Mouse (Mus musculus): ENCODE data around the gene 2010111I01Rik. TPM values are rescaled to one million over a fixed set of nuclear protein-coding genes. Genes with fewer than 3 reads are reported as not detected.
"Not testable (repeated sequence)": the region's sequence is repeated elsewhere in the genome, so short reads cannot be mapped to it uniquely, and the experiment has no call there.

Gene 2010111I01Rik
- total RNA-seq, 4 experiments from 2014 or later, result 88.7 to 271 (median 175) TPM

GRCm38 (mm10) chr13:63082555-63083136 is 118.0 kb downstream of the 2010111I01Rik start:
- no peak for DNase-seq

DNA sequence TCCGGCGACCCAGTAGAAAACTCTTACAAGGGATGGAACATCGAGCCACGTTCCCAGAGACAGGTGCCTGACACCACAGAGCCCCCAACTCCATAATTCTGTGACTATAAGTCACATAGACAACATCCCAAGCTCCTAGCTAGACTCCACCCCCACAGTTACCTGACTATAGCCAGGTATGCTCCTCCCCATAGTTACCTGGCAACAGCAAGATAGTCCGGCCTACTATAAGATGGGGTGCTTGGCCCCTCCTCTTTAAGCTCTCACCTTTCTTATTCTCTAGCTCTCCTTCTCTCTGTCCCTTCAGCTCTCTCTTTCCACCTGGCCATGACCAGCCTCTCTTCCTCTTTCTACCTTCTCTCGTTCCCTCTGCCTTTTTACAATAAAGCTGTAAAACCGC is 118.4 kb downstream of the 2010111I01Rik start:
- DNase-seq, result not testable (repeated sequence)

- DNase-seq, result no peak
These were observed 119.0 kb downstream of the 2010111I01Rik start for GRCm38 (mm10) chr13:63083663-63084062.

DNA sequence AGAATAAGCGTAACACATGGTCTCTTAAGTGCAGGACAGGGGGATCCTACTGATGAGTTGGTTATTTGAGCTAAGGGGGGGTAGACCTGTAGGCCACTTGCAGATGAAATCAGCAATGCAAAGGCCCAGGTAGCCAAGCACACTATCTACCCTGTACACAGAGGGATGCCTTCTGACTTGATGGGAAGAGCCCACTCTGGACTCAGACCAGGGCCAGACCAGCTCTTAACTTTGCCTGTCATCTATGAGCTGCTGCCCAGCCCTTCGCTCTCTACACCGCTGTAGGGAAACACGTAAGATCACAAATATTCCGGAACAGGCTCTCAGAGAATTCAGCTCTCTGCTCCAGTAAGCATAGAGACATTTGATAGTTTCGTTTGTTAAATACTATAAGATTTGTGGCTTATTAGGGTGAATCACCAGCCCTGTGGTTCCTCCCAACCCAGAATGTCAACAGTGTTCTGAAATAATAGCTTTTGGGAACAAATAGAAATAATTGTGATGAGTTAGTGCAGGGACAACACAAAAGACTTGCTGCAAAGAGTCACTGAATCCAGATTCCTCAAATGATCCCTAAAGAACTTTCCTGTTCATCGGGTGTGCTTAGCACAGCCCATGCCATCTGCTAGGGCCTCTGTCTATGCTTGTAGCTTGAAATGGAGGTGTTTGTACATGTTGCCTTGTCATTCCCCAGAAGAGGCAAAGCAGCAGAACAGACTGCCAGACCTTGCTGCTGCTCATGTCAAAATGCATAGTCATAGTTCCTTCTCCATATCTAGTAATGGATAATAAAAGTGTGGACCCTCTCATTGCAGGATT is 123.4 kb downstream of the 2010111I01Rik start:
- DNase-seq, result no peak

DNA sequence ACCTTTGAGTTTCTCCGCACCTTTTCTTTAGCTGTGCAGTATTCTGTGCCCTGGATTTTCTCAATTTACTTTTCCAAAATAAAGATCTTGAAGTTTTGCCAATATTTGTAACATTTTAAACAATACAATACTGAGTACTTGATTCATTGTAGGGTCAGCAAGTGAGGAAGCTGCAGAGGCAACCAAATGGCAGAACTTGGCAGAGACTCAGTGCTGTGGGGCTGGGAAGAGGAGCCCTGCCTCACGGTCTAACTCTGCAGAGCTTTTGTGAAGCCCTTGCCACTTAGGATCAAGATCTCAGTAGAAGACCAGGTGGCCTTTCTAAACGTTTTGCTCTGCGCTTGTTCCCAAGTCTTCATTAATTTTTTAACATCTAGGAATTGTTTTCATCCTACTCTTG is 124.8 kb downstream of the 2010111I01Rik start:
- DNase-seq, result no peak

GRCm38 (mm10) chr13:63091246-63091645 is 126.6 kb downstream of the 2010111I01Rik start:
- DNase-seq, result no peak

- no peak for DNase-seq
These were observed 127.6 kb downstream of the 2010111I01Rik start for GRCm38 (mm10) chr13:63092299-63092698.

DNA sequence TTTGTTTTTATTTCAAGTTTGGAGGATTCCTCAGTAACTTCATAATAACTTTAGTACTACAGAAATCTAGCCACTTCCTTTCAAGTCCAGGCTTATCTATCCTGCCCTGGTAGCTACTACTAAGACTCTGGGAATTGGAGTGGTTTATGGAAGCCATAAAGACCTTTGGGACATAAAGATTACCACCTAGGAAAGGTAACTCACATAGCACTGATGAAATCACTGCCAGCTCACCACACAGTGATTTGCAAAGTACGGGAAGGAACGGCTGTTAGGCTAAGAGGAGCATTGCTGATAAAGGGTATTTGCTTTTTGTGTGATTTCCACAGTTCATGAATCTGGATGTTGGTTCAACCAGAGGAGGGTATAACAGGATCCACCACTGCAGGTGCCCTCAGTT is 128.2 kb downstream of the 2010111I01Rik start:
- no peak for DNase-seq

DNA sequence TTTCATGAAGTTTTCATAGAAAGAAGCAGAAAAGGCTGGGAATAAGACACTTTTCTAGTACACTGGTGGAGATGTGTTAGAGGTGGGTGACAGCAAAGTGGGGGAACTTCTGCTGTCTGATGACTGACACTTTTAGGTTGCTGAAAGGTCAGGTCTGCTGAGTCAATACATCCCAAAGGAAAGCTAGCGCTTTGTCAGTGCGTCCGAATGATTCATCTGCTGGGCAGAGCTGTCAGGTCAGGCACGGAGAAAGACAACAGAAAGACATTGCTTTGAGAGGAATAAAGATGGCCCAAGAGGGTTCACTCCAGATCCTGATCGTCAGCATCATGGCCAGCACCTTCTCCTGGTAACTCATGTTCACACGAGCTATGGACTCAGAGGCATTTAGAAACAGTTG is 128.9 kb downstream of the 2010111I01Rik start:
- peak; percentile 54 for DNase-seq

- no peak for DNase-seq
These were observed 129.8 kb downstream of the 2010111I01Rik start for GRCm38 (mm10) chr13:63094317-63095131.

GRCm38 (mm10) chr13:63096764-63097163 is 132.1 kb downstream of the 2010111I01Rik start:
- no peak for DNase-seq

- DNase-seq, result no peak
These were observed 132.8 kb downstream of the 2010111I01Rik start for GRCm38 (mm10) chr13:63097440-63097930.

GRCm38 (mm10) chr13:63101761-63102160 is 137.1 kb downstream of the 2010111I01Rik start:
- no peak for DNase-seq

DNA sequence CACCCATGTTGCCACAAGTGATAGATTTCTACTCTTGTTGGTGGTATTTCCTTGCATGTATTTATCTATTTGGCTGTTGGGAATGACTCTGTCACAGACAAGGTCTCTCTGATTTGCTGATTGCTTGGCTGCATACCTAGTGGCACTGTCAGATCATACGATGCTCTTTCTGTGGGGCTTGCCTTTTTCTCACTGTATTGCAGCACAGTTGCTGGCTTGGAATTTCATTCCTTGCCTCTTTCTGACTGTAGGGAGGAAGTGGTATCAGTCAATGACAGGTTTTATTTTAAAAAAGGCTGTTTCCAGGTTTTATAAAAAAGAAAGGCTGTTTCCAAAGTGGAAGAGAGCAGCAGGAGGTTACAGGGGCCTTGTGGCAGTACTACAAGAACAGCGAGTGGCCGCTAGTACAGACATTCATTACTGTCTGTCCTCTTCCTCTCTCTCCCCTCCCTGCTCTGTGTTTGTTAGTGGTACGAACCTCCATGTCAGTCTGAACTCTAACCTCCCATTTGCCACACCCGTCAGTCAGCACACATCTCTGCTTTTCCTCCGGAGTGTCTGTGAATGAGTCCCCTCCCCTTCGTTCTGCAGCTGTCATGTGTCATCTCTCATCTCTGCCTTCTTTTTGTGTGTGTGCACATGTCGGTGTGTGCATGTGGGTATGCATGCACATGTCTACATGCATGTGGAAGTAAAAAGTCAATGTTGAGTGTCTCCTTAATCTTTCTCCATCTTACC is 138.3 kb downstream of the 2010111I01Rik start:
- no peak for DNase-seq

GRCm38 (mm10) chr13:63106574-63106973 is 141.9 kb downstream of the 2010111I01Rik start:
- DNase-seq, result no peak

DNA sequence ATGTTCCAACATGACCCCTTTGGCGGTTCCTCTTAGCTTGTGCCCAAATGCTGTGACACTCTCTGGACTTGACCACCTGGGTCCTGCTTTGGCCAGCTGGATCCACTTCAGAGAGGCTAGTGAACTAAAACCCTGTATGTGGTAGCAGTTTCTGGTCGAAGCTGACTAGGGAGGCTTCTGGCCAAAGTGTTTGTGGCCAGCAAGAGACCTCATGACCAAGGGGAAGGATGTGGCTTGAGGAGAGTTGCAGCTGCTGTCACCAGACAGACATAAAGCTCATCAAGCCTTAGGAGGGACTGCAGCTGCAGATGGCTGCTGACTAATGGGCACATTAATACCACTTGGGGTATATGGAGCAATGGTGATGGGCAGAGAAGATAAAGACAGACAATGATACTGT is 143.9 kb downstream of the 2010111I01Rik start:
- no peak for DNase-seq

DNA sequence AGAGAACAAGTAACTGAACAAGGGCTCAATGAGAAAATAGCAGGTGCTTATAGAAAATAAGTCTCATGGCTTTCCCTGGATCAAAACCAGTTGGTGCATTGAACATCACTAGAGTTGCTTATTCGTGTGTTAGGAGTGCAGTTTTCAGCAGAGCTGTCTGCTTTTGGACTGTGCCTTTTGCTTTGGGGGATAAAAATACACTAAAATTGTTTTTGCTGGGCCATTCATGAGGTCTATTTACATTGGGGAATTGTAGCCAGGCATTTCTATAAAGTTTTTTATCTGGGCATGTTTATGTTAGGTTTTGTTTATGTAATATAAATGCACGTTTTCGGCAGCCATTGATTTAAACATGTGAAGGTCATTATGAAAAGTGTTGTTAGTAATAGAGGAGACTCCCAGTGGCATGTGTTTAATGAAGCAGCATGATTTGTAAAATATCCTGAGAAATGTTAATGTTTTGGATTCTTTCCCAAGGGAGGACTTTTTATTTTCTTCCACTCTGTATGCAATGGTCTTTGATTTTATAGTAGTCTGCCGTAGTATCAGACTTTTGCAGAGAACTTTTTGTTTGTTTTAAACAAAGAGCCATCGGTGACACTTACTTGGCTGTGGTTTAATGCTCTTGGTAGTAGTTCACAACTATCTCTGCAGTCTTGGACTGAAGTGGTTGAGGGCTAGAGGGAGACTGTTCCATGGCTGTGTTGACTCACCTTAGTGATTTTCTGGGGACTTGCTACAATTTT is 146.8 kb downstream of the 2010111I01Rik start:
- DNase-seq, result no peak

GRCm38 (mm10) chr13:63112043-63112597 is 147.4 kb downstream of the 2010111I01Rik start:
- no peak for DNase-seq

- no peak for DNase-seq
These were observed 148.1 kb downstream of the 2010111I01Rik start for GRCm38 (mm10) chr13:63112598-63113372.

- DNase-seq, result no peak
These were observed 149.2 kb downstream of the 2010111I01Rik start for GRCm38 (mm10) chr13:63113881-63114301.
